Mouse (Mus musculus): ENCODE data around the gene Glt6d1.
A peak's percentile ranks its signal among the peaks of the same experiment; 100 is the strongest.

Glt6d1 gene

GRCm38 (mm10) chr2:25797635-25798034 lies 18.0 kb downstream of the Glt6d1 start:
- peak; percentile 45 for DNase-seq (ENCODE audit: low spot score)

- peak; percentile 11 for DNase-seq (ENCODE audit: low spot score)
Observed at GRCm38 (mm10) chr2:25789092-25789491, 26.6 kb downstream of the Glt6d1 start.

GRCm38 (mm10) chr2:25785573-25786322 lies 29.9 kb downstream of the Glt6d1 start:
- peak; percentile 22 for DNase-seq (ENCODE audit: low spot score)

- no peak for DNase-seq (ENCODE audit: low spot score)
Observed at GRCm38 (mm10) chr2:25781957-25782356, 33.7 kb downstream of the Glt6d1 start, which contains the start of gene Gm13539. TSS of gene Gm13539 (plus strand) at chr2:25782257.

- DNase-seq (ENCODE audit: low spot score), result no peak
Observed at GRCm38 (mm10) chr2:25780921-25781320, 34.7 kb downstream of the Glt6d1 start.

- no peak for DNase-seq (ENCODE audit: low spot score)
Observed at GRCm38 (mm10) chr2:25779076-25779475, 36.6 kb downstream of the Glt6d1 start.

- no peak for DNase-seq (ENCODE audit: low spot score)
Observed at GRCm38 (mm10) chr2:25776717-25777116, 38.9 kb downstream of the Glt6d1 start, which contains the start of gene Lcn11. TSS of gene Lcn11 (plus strand) at chr2:25777017.

GRCm38 (mm10) chr2:25775991-25776390 lies 39.7 kb downstream of the Glt6d1 start:
- DNase-seq (ENCODE audit: low spot score), result no peak

GRCm38 (mm10) chr2:25774640-25775039 lies 41.0 kb downstream of the Glt6d1 start:
- no peak for DNase-seq (ENCODE audit: low spot score)

GRCm38 (mm10) chr2:25773507-25773906 lies 42.1 kb downstream of the Glt6d1 start:
- DNase-seq (ENCODE audit: low spot score), result no peak

GRCm38 (mm10) chr2:25767764-25768163 lies 47.9 kb downstream of the Glt6d1 start:
- no peak for DNase-seq (ENCODE audit: low spot score)

- peak; percentile 27 for DNase-seq (ENCODE audit: low spot score)
Observed at GRCm38 (mm10) chr2:25765269-25765668, 50.4 kb downstream of the Glt6d1 start, which contains the start of gene Lcn3. TSS of gene Lcn3 (plus strand) at chr2:25765569.

GRCm38 (mm10) chr2:25758064-25758625 lies 57.5 kb downstream of the Glt6d1 start:
- peak; percentile 16 for DNase-seq (ENCODE audit: low spot score)

- peak; percentile 14 for DNase-seq (ENCODE audit: low spot score)
Observed at GRCm38 (mm10) chr2:25754201-25754600, 61.4 kb downstream of the Glt6d1 start.
